ENCODE assay signal across 26 mouse cellular contexts in the genomic region with DNA sequence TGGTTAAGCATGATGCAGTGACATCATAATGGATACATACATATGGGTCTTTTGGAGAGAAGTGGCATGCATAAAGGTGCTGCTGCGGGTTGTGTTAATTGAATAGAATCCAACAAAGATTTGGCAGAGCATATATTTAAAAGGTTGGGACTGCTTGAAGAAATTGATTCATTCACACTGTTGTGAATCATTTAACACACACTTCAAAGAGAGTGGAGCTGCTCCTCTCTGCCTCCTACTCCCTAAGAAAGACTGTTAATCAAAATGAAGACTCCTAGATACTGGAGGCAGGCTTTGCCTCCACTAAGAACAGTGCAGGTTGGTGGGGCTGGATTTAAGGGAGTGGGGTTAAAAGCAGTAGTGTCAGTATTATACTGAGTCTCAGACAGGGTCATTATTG.
"Had no signal": no experiment of that assay in that cellular context is flagged by ENCODE, and none has a peak within 500 bp of the region (broad histone marks: within the 10 kb centered on the region; RNA-seq: fewer than 3 reads in every experiment).

No protein-coding gene starts in this region.

- H3K9me3 ChIP-seq: heart, embryonic 13.5 days; heart, embryonic 15.5 days; hindbrain, embryonic 13.5 days; hindbrain, embryonic 15.5 days; kidney, embryonic 15.5 days; limb, embryonic 13.5 days; limb, embryonic 15.5 days; liver, embryonic 12.5 days had no signal

- H3K4me1 ChIP-seq: heart, embryonic 13.5 days; heart, embryonic 15.5 days; limb, embryonic 15.5 days; liver, embryonic 12.5 days had no signal

- H3K27ac ChIP-seq: heart, adult 2 months; heart, embryonic 13.5 days; heart, embryonic 15.5 days; hindbrain, embryonic 13.5 days; hindbrain, embryonic 15.5 days; hindbrain, postnatal 0 days; kidney, embryonic 15.5 days; kidney, postnatal 0 days; limb, embryonic 13.5 days; limb, embryonic 15.5 days; liver, embryonic 12.5 days had no signal

- H3K4me3 ChIP-seq: heart, adult 2 months; heart, embryonic 13.5 days; heart, embryonic 15.5 days; hindbrain, embryonic 13.5 days; hindbrain, embryonic 15.5 days; kidney, embryonic 15.5 days; limb, embryonic 13.5 days; limb, embryonic 15.5 days; liver, embryonic 12.5 days had no signal

- H3K27me3 ChIP-seq: heart, embryonic 13.5 days; heart, embryonic 15.5 days; hindbrain, embryonic 13.5 days; hindbrain, embryonic 15.5 days; kidney, embryonic 15.5 days; limb, embryonic 13.5 days; limb, embryonic 15.5 days; liver, embryonic 12.5 days had no signal

- DNase-seq: gastrocnemius, postnatal 14 days; gastrocnemius, postnatal 36 days; heart, adult 11 months; heart, adult 2 months; heart, postnatal 14 days; heart, postnatal 36 days; kidney, adult 11 months; kidney, adult 2 months; kidney, adult 9 months; kidney, postnatal 14 days; kidney, postnatal 36 days; layer of hippocampus, adult 9-11 months; layer of hippocampus, postnatal 36 days; left cerebral cortex, postnatal 4 days had no signal

- H3K36me3 ChIP-seq: heart, embryonic 13.5 days; heart, embryonic 15.5 days; hindbrain, embryonic 13.5 days; hindbrain, embryonic 15.5 days; kidney, embryonic 15.5 days; limb, embryonic 13.5 days; limb, embryonic 15.5 days; liver, embryonic 12.5 days had no signal

- ATAC-seq: hindbrain, postnatal 0 days; intestine, embryonic 16.5 days; liver, embryonic 12.5 days had no signal

- H3K4me2 ChIP-seq: heart, embryonic 11.5 days; heart, embryonic 13.5 days; heart, embryonic 15.5 days; hindbrain, embryonic 13.5 days; hindbrain, embryonic 15.5 days; kidney, embryonic 15.5 days; limb, embryonic 13.5 days; limb, embryonic 15.5 days; liver, embryonic 12.5 days had no signal

- H3K9ac ChIP-seq: heart, embryonic 13.5 days; heart, embryonic 15.5 days; hindbrain, embryonic 13.5 days; hindbrain, embryonic 15.5 days; kidney, embryonic 15.5 days; limb, embryonic 13.5 days; limb, embryonic 15.5 days; liver, embryonic 12.5 days had no signal
